31 mouse cellular contexts compared by ENCODE assay signal in the genomic region with DNA sequence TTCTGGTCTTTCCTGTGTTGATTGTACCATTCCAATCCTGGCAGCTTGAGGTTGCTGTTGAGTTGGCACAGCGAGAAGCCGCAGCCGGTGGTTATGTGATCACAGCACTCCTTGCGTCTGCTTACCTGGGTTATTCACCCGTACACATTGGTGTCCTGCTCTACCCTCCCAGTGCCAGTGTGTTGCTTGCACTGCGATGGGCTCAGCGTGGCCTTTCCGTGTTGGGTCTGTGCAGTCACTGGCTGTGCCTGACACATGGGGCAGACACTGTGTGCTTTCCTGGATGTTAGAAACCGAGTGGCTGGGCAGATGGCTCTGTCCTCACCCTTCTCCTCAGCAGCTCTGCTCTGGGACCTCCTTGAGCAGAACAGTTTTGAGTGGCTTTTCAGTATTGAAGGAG. TPM values are rescaled to one million over a fixed set of nuclear protein-coding genes. Genes with fewer than 3 reads are reported as not detected.
A peak's percentile ranks its signal among the peaks of the same experiment; 100 is the strongest.
DNase-seq lines count a peak whose midpoint lies in the region; ATAC-seq lines count a peak whose summit lies in the region.
"Had no signal": no experiment of that assay in that cellular context is flagged by ENCODE, and none has a peak within 500 bp of the region (broad histone marks: within the 10 kb centered on the region; RNA-seq: fewer than 3 reads in every experiment).

No protein-coding gene starts in this region.

- no peak for ATAC-seq in liver, embryonic 11.5 days (replicated peaks; ENCODE audit: low FRiP score)
- ATAC-seq in hindbrain, embryonic 14.5 days (ENCODE audit: low FRiP score) = no peak
- no peak for ATAC-seq in hindbrain, embryonic 11.5 days (ENCODE audit: low FRiP score)
- ATAC-seq: CD4-positive, CD25-positive, alpha-beta regulatory T cell, adult 4 months; forebrain, postnatal 0 days; hindbrain, embryonic 16.5 days; intestine, embryonic 15.5 days; midbrain, embryonic 15.5 days had no signal

- H3K27ac ChIP-seq in liver, embryonic 11.5 days (ENCODE audit: low read depth, low read length) = no peak overlapping the region
- no peak overlapping the region for H3K27ac ChIP-seq in hindbrain, embryonic 14.5 days
- no peak overlapping the region for H3K27ac ChIP-seq in hindbrain, embryonic 11.5 days (ENCODE audit: low read depth, low read length)
- H3K27ac ChIP-seq: embryonic facial prominence, embryonic 13.5 days; forebrain, embryonic 10.5 days; intestine, embryonic 15.5 days; liver, embryonic 14.5 days; macrophage; midbrain, embryonic 10.5 days; midbrain, embryonic 15.5 days; neural tube, embryonic 15.5 days had no signal

- H3K27me3 ChIP-seq in liver, embryonic 11.5 days (replicated peaks; ENCODE audit: control insufficient read depth, insufficient read depth, low read length) = no peaks in the 10 kb centered on the region
- H3K27me3 ChIP-seq in hindbrain, embryonic 14.5 days (ENCODE audit: control insufficient read depth, insufficient read depth, low read length) = no peaks in the 10 kb centered on the region
- H3K27me3 ChIP-seq in hindbrain, embryonic 11.5 days (ENCODE audit: control insufficient read depth, insufficient read depth, low read length) = no peaks in the 10 kb centered on the region
- H3K27me3 ChIP-seq: embryonic facial prominence, embryonic 13.5 days; heart, embryonic 12.5 days; intestine, embryonic 15.5 days; midbrain, embryonic 15.5 days; neural tube, embryonic 15.5 days had no signal

- no peaks in the 10 kb centered on the region for H3K9me3 ChIP-seq in liver, embryonic 11.5 days (ENCODE audit: control insufficient read depth, low read length)
- H3K9me3 ChIP-seq in hindbrain, embryonic 14.5 days (ENCODE audit: control insufficient read depth, low read length) = no peaks in the 10 kb centered on the region
- no peaks in the 10 kb centered on the region for H3K9me3 ChIP-seq in hindbrain, embryonic 11.5 days (ENCODE audit: control insufficient read depth, low read length)
- H3K9me3 ChIP-seq: embryonic facial prominence, embryonic 13.5 days; forebrain, embryonic 10.5 days; heart, embryonic 12.5 days; intestine, embryonic 15.5 days; midbrain, embryonic 10.5 days; midbrain, embryonic 15.5 days; neural tube, embryonic 15.5 days had no signal

- no peak overlapping the region for H3K9ac ChIP-seq in liver, embryonic 11.5 days (ENCODE audit: low read depth, low read length)
- no peak overlapping the region for H3K9ac ChIP-seq in hindbrain, embryonic 14.5 days
- H3K9ac ChIP-seq in hindbrain, embryonic 11.5 days (ENCODE audit: low read depth, low read length) = no peak overlapping the region
- H3K9ac ChIP-seq: embryonic facial prominence, embryonic 13.5 days; forebrain, postnatal 0 days; heart, embryonic 12.5 days; intestine, embryonic 15.5 days; liver, embryonic 14.5 days; midbrain, embryonic 15.5 days; neural tube, embryonic 15.5 days had no signal

- H3K36me3 ChIP-seq in liver, embryonic 11.5 days (ENCODE audit: control insufficient read depth, insufficient read depth, low read length) = no peaks in the 10 kb centered on the region; the same call in 1 of the 2 replicates
- peaks cover 24% of the 10 kb centered on the region for H3K36me3 ChIP-seq in hindbrain, embryonic 14.5 days (replicated peaks; ENCODE audit: control insufficient read depth, insufficient read depth)
- H3K36me3 ChIP-seq in hindbrain, embryonic 11.5 days (ENCODE audit: control insufficient read depth, insufficient read depth, low read length) = no peaks in the 10 kb centered on the region
- H3K36me3 ChIP-seq: intestine, embryonic 15.5 days; midbrain, embryonic 15.5 days had no signal

- H3K4me3 ChIP-seq in liver, embryonic 11.5 days (ENCODE audit: low read depth, low read length) = no peak overlapping the region
- H3K4me3 ChIP-seq in hindbrain, embryonic 14.5 days (replicated peaks; ENCODE audit: low read length) = no peak overlapping the region
- no peak overlapping the region for H3K4me3 ChIP-seq in hindbrain, embryonic 11.5 days (ENCODE audit: low read depth, low read length)
- H3K4me3 ChIP-seq: embryonic facial prominence, embryonic 13.5 days; forebrain, embryonic 10.5 days; heart, embryonic 12.5 days; intestine, embryonic 15.5 days; midbrain, embryonic 10.5 days; midbrain, embryonic 15.5 days; neural tube, embryonic 15.5 days had no signal

- H3K4me1 ChIP-seq in liver, embryonic 11.5 days (replicated peaks; ENCODE audit: control insufficient read depth, insufficient read depth, low read length) = peaks cover 4% of the 10 kb centered on the region
- no peaks in the 10 kb centered on the region for H3K4me1 ChIP-seq in hindbrain, embryonic 14.5 days (replicated peaks; ENCODE audit: control insufficient read depth, insufficient read depth, low read length)
- H3K4me1 ChIP-seq in hindbrain, embryonic 11.5 days (replicated peaks; ENCODE audit: control insufficient read depth, insufficient read depth, low read length) = no peaks in the 10 kb centered on the region
- H3K4me1 ChIP-seq: embryonic facial prominence, embryonic 13.5 days; forebrain, embryonic 10.5 days; heart, embryonic 12.5 days; intestine, embryonic 15.5 days; midbrain, embryonic 15.5 days; neural tube, embryonic 15.5 days had no signal

- no peak overlapping the region for H3K4me2 ChIP-seq in liver, embryonic 11.5 days
- no peak overlapping the region for H3K4me2 ChIP-seq in hindbrain, embryonic 14.5 days (replicated peaks)
- no peak overlapping the region for H3K4me2 ChIP-seq in hindbrain, embryonic 11.5 days (replicated peaks; ENCODE audit: low read depth, low read length)
- H3K4me2 ChIP-seq: embryonic facial prominence, embryonic 13.5 days; heart, embryonic 12.5 days; intestine, embryonic 15.5 days; midbrain, embryonic 15.5 days; neural tube, embryonic 15.5 days had no signal

- DNase-seq in liver, embryonic 11.5 days (ENCODE audit: low spot score) = peak; percentile 23
- no peak for DNase-seq in liver
- DNase-seq in cerebellum, adult 11-12 months = peak; percentile 54
- DNase-seq in cerebellum, adult 9-11 months = peak; percentile 60
- no peak for DNase-seq in hindbrain, embryonic 14.5 days (ENCODE audit: low spot score)
- no peak for DNase-seq in kidney, adult 9 months
- DNase-seq in hindbrain, embryonic 11.5 days (ENCODE audit: low spot score) = no peak
- DNase-seq: adrenal gland, adult 2 months; forebrain, postnatal 0 days; gastrocnemius, postnatal 10 days; heart, adult 18-20 months; heart, postnatal 4 days; kidney, adult 8-10 months; kidney, postnatal 10 days; layer of hippocampus, postnatal 36 days; left cerebral cortex, postnatal 4 days; lung, adult 2 months; lung, postnatal 10 days; spleen, adult 18-20 months; thymus, postnatal 14 days had no signal

- WGBS in liver, embryonic 11.5 days = 92% methylated on average over 9 of the region's 9 CpGs
- WGBS in hindbrain, embryonic 14.5 days = 95% methylated on average over 9 of the region's 9 CpGs
- 92% methylated on average over 9 of the region's 9 CpGs for WGBS in hindbrain, embryonic 11.5 days

RNA-seq across cellular contexts. Expression of gene Pigk, which starts 31.7 kb away (rescaled TPM):
- polyA plus RNA-seq in liver, embryonic 11.5 days (2014; fragmentation: Nextera tagmentation; extraction: Ambion mirVana) = 40.2 and 44.2 TPM in 2 replicates
- polyA plus RNA-seq in hindbrain, embryonic 14.5 days (2014; fragmentation: Nextera tagmentation; extraction: Ambion mirVana) = 52.9 and 55.8 TPM in 2 replicates
- 37.6 and 58.3 TPM in 2 replicates for polyA plus RNA-seq in hindbrain, embryonic 11.5 days (2014; fragmentation: Nextera tagmentation; extraction: Ambion mirVana)

Comparison
In these comparisons a context has a peak if more than half of its experiments do, and no peak if none do; other contexts are left out.
1. DNase-seq: peak in liver, embryonic 11.5 days (single experiment), cerebellum, adult 11-12 months (single experiment) and cerebellum, adult 9-11 months (single experiment); none in liver (single experiment), hindbrain, embryonic 14.5 days (single experiment), kidney, adult 9 months (single experiment) and hindbrain, embryonic 11.5 days (single experiment).